Mouse (Mus musculus): ENCODE results near the gene Cchcr1. TPM values are rescaled to one million over a fixed set of nuclear protein-coding genes. Genes with fewer than 3 reads are reported as not detected.

Gene Cchcr1
- polyA plus RNA-seq, 1 experiment from 2014 or later: 23.3 TPM

GRCm38 (mm10) chr17:35517526-35517925, 626 bp downstream of the Cchcr1 start:
- H3K4me2 ChIP-seq: peak overlapping the region; percentile 86

GRCm38 (mm10) chr17:35524354-35524753, 7.5 kb downstream of the Cchcr1 start:
- H3K4me1 ChIP-seq: no peaks in the 10 kb centered on the region; the same call in 1 of the 2 replicates
- no peak overlapping the region for H3K27ac ChIP-seq
- H3K4me2 ChIP-seq: no peak overlapping the region
- no peak overlapping the region for H3K9ac ChIP-seq
- 80% methylated on average over 9 of the region's 9 CpGs for WGBS
- H3K27me3 ChIP-seq: no peaks in the 10 kb centered on the region
- H3K9me3 ChIP-seq: no peaks in the 10 kb centered on the region
- H3K36me3 ChIP-seq: peaks cover 42% of the 10 kb centered on the region
- no peak for ATAC-seq (ENCODE audit: borderline replicate concordance, extremely low read depth, low FRiP score, low TSS enrichment)
- H3K4me3 ChIP-seq: no peak overlapping the region

More at GRCm38 (mm10) chr17:35517526-35517925, 626 bp downstream of the Cchcr1 start:
- Histone ChIP-seq H3K27me3 (no peaks in the 10 kb centered on the region), H3K9me3 (no peaks in the 10 kb centered on the region), H3K4me3 (peak overlapping the region; percentile 72), H3K9ac (peak overlapping the region; percentile 49), H3K4me1 (peaks cover 39% of the 10 kb centered on the region), H3K36me3 (peaks cover 16% of the 10 kb centered on the region; the same call in 1 of the 2 replicates), H3K27ac (peak overlapping the region; percentile 63)
- WGBS: 5% methylated on average over 12 of the region's 12 CpGs
- ATAC-seq (ENCODE audit: borderline replicate concordance, extremely low read depth, low FRiP score, low TSS enrichment): no peak

GRCm38 (mm10) chr17:35526644-35527043, 9.7 kb downstream of the Cchcr1 start:
- 68% methylated on average over 8 of the region's 8 CpGs for WGBS
- no peak overlapping the region for H3K4me3 ChIP-seq
- H3K4me1 ChIP-seq: no peaks in the 10 kb centered on the region
- H3K36me3 ChIP-seq: peaks cover 42% of the 10 kb centered on the region
- H3K4me2 ChIP-seq: no peak overlapping the region
- no peaks in the 10 kb centered on the region for H3K9me3 ChIP-seq
- no peak overlapping the region for H3K27ac ChIP-seq
- no peak for ATAC-seq (ENCODE audit: borderline replicate concordance, extremely low read depth, low FRiP score, low TSS enrichment)
- no peak overlapping the region for H3K9ac ChIP-seq
- no peaks in the 10 kb centered on the region for H3K27me3 ChIP-seq

GRCm38 (mm10) chr17:35532360-35532759, 15.5 kb downstream of the Cchcr1 start:
- no peak for ATAC-seq (ENCODE audit: borderline replicate concordance, extremely low read depth, low FRiP score, low TSS enrichment)
- H3K4me2 ChIP-seq: no peak overlapping the region
- H3K9me3 ChIP-seq: no peaks in the 10 kb centered on the region
- 3% methylated on average over 3 of the region's 3 CpGs for WGBS
- no peak overlapping the region for H3K9ac ChIP-seq
- no peaks in the 10 kb centered on the region for H3K4me1 ChIP-seq
- H3K36me3 ChIP-seq: peaks cover 24% of the 10 kb centered on the region
- no peak overlapping the region for H3K27ac ChIP-seq
- no peaks in the 10 kb centered on the region for H3K27me3 ChIP-seq
- H3K4me3 ChIP-seq: no peak overlapping the region

- H3K9ac ChIP-seq: no peak within 1 kb of the TSS
- no peaks in the 10 kb centered on the region for H3K9me3 ChIP-seq
- WGBS: 14% methylated on average over 7 of the region's 7 CpGs
- ATAC-seq (ENCODE audit: borderline replicate concordance, extremely low read depth, low FRiP score, low TSS enrichment): no peak
- H3K27me3 ChIP-seq: no peaks in the 10 kb centered on the region
- H3K36me3 ChIP-seq: peaks cover 24% of the 10 kb centered on the region
- H3K4me1 ChIP-seq: no peaks in the 10 kb centered on the region
- H3K4me3 ChIP-seq: no peak within 1 kb of the TSS
- H3K27ac ChIP-seq: no peak within 1 kb of the TSS
- no peak within 1 kb of the TSS for H3K4me2 ChIP-seq
Observed at GRCm38 (mm10) chr17:35532901-35533300, 16.0 kb downstream of the Cchcr1 start, which contains the start of gene Psors1c2. Gene Psors1c2, plus strand, starts transcription at chr17:35533201.

GRCm38 (mm10) chr17:35534343-35534742, 17.4 kb downstream of the Cchcr1 start:
- no peak for ATAC-seq (ENCODE audit: borderline replicate concordance, extremely low read depth, low FRiP score, low TSS enrichment)
- peaks cover 10% of the 10 kb centered on the region; the same call in 1 of the 2 replicates for H3K36me3 ChIP-seq
- no peak overlapping the region for H3K4me3 ChIP-seq
- no peaks in the 10 kb centered on the region for H3K9me3 ChIP-seq
- no peaks in the 10 kb centered on the region for H3K27me3 ChIP-seq
- no peak overlapping the region for H3K4me2 ChIP-seq
- WGBS: 6% methylated on average over 6 of the region's 6 CpGs
- no peak overlapping the region for H3K27ac ChIP-seq
- H3K9ac ChIP-seq: no peak overlapping the region
- H3K4me1 ChIP-seq: no peaks in the 10 kb centered on the region

GRCm38 (mm10) chr17:35537421-35537820, 20.5 kb downstream of the Cchcr1 start:
- no peak for ATAC-seq (ENCODE audit: borderline replicate concordance, extremely low read depth, low FRiP score, low TSS enrichment)
- Histone ChIP-seq H3K27me3 (no peaks in the 10 kb centered on the region), H3K4me1 (no peaks in the 10 kb centered on the region), H3K27ac (no peak overlapping the region), H3K9ac (no peak overlapping the region), H3K36me3 (no peaks in the 10 kb centered on the region), H3K4me3 (no peak overlapping the region), H3K4me2 (no peak overlapping the region), H3K9me3 (no peaks in the 10 kb centered on the region)
- WGBS: 76% methylated on average over 4 of the region's 4 CpGs

GRCm38 (mm10) chr17:35538476-35538875, 21.6 kb downstream of the Cchcr1 start:
- H3K4me3 ChIP-seq: no peak overlapping the region
- no peaks in the 10 kb centered on the region for H3K27me3 ChIP-seq
- no peak for ATAC-seq (ENCODE audit: borderline replicate concordance, extremely low read depth, low FRiP score, low TSS enrichment)
- no peak overlapping the region for H3K4me2 ChIP-seq
- no peak overlapping the region for H3K27ac ChIP-seq
- 73% methylated on average over 1 of the region's 1 CpGs for WGBS
- no peaks in the 10 kb centered on the region for H3K9me3 ChIP-seq
- no peak overlapping the region for H3K9ac ChIP-seq
- no peaks in the 10 kb centered on the region for H3K36me3 ChIP-seq
- H3K4me1 ChIP-seq: no peaks in the 10 kb centered on the region

GRCm38 (mm10) chr17:35539540-35539939, 22.6 kb downstream of the Cchcr1 start:
- no peak overlapping the region for H3K4me3 ChIP-seq
- ATAC-seq (ENCODE audit: borderline replicate concordance, extremely low read depth, low FRiP score, low TSS enrichment): no peak
- no peaks in the 10 kb centered on the region for H3K36me3 ChIP-seq
- no peak overlapping the region for H3K9ac ChIP-seq
- no peak overlapping the region for H3K27ac ChIP-seq
- no peaks in the 10 kb centered on the region for H3K4me1 ChIP-seq
- 53% methylated on average over 10 of the region's 10 CpGs for WGBS
- H3K27me3 ChIP-seq: no peaks in the 10 kb centered on the region
- no peak overlapping the region for H3K4me2 ChIP-seq
- H3K9me3 ChIP-seq: no peaks in the 10 kb centered on the region

- H3K4me3 ChIP-seq: no peak overlapping the region
- no peaks in the 10 kb centered on the region for H3K27me3 ChIP-seq
- 70% methylated on average over 15 of the region's 15 CpGs for WGBS
- no peak overlapping the region for H3K27ac ChIP-seq
- H3K9me3 ChIP-seq: no peaks in the 10 kb centered on the region
- no peaks in the 10 kb centered on the region for H3K36me3 ChIP-seq
- H3K9ac ChIP-seq: no peak overlapping the region
- H3K4me1 ChIP-seq: no peaks in the 10 kb centered on the region
- ATAC-seq (ENCODE audit: borderline replicate concordance, extremely low read depth, low FRiP score, low TSS enrichment): no peak
- no peak overlapping the region for H3K4me2 ChIP-seq
Observed at GRCm38 (mm10) chr17:35542761-35543411, 26.0 kb downstream of the Cchcr1 start.

GRCm38 (mm10) chr17:35543412-35543861, 26.5 kb downstream of the Cchcr1 start:
- WGBS: 47% methylated on average over 14 of the region's 14 CpGs
- H3K9ac ChIP-seq: no peak overlapping the region
- peaks cover under 1% of the 10 kb centered on the region; the same call in 1 of the 2 replicates for H3K4me1 ChIP-seq
- H3K4me2 ChIP-seq: no peak overlapping the region
- no peak overlapping the region for H3K4me3 ChIP-seq
- no peak overlapping the region for H3K27ac ChIP-seq
- H3K9me3 ChIP-seq: no peaks in the 10 kb centered on the region
- no peak for ATAC-seq (ENCODE audit: borderline replicate concordance, extremely low read depth, low FRiP score, low TSS enrichment)
- no peaks in the 10 kb centered on the region for H3K27me3 ChIP-seq
- H3K36me3 ChIP-seq: no peaks in the 10 kb centered on the region

- Histone ChIP-seq H3K27ac (no peak overlapping the region), H3K4me1 (peaks cover 6% of the 10 kb centered on the region), H3K9ac (no peak overlapping the region), H3K27me3 (no peaks in the 10 kb centered on the region), H3K9me3 (no peaks in the 10 kb centered on the region), H3K4me3 (no peak overlapping the region), H3K36me3 (no peaks in the 10 kb centered on the region), H3K4me2 (no peak overlapping the region)
- 63% methylated on average over 6 of the region's 6 CpGs for WGBS
- ATAC-seq (ENCODE audit: borderline replicate concordance, extremely low read depth, low FRiP score, low TSS enrichment): no peak
Observed at GRCm38 (mm10) chr17:35544001-35544400, 27.1 kb downstream of the Cchcr1 start.

All from lung, embryonic 15.5 days (tissue).